Mouse (Mus musculus) megakaryocyte, embryonic 14.5 days (primary cell): Measurements from ENCODE around the gene Gabre. TPM values are rescaled to one million over a fixed set of nuclear protein-coding genes. Genes with fewer than 3 reads are reported as not detected.

Source experiments
- H3K27me3 ChIP-seq: replicated peaks from 2 replicates; pipeline ENCODE3; 2012; ENCODE audit warnings: inconsistent platforms
- H3K36me3 ChIP-seq: replicated peaks from 2 replicates; pipeline ENCODE3; 2012; ENCODE audit warnings: low read length, inconsistent platforms, mixed read lengths
- H3K4me1 ChIP-seq: 2 replicates; pipeline ENCODE4 v1.6.1; 2012; ENCODE audit warnings: inconsistent platforms
- H3K4me3 ChIP-seq: replicated peaks from 2 replicates; pipeline ENCODE3; 2012; ENCODE audit warnings: moderate library complexity, mild to moderate bottlenecking, inconsistent platforms
- H3K9me3 ChIP-seq: 2 replicates; pipeline ENCODE4 v1.6.1; 2012; ENCODE audit warnings: inconsistent platforms
- FLI1 ChIP-seq: IDR thresholded peaks from 2 replicates; pipeline ENCODE4 v1.6.1; 2012; ENCODE audit warnings: low read length, inconsistent platforms, mixed read lengths
- GATA1 ChIP-seq: IDR thresholded peaks from 3 replicates; pipeline ENCODE4 v1.6.1; 2012; ENCODE audit warnings: mixed read lengths, low read length, inconsistent platforms, borderline replicate concordance
- polyA plus RNA-seq: library from polyadenylated mRNA; stranded (reverse); fragments of >175 nt; gene quantifications from 2 replicates; pipeline ENCODE4 v1.2.3, GENCODE M21; 2012; ENCODE audit warnings: low replicate concordance; ENCODE audit not compliant: insufficient read depth

The Gabre gene
- polyA plus RNA-seq, result not detected in 2 replicates

GRCm38 (mm10) chrX:72274659-72275371 is at the start of gene Gabre:
Gene Gabre, minus strand, starts transcription at chrX:72274803.
- TF ChIP-seq FLI1 (no peak), GATA1 (no peak)
- Histone ChIP-seq H3K4me3 (peak within 1 kb of the TSS; percentile 79), H3K27me3 (peaks cover 9% of the 10 kb centered on the region), H3K4me1 (no peaks in the 10 kb centered on the region), H3K9me3 (peaks cover 7% of the 10 kb centered on the region; the same call in 1 of the 2 replicates), H3K36me3 (no peaks in the 10 kb centered on the region)

GRCm38 (mm10) chrX:72297812-72298211 is 23.2 kb upstream of the Gabre start:
- H3K36me3 ChIP-seq, result no peaks in the 10 kb centered on the region
- TF ChIP-seq FLI1, result no peak
- TF ChIP-seq GATA1, result no peak
- H3K9me3 ChIP-seq, result no peaks in the 10 kb centered on the region
- H3K4me1 ChIP-seq, result no peaks in the 10 kb centered on the region
- no peak overlapping the region for H3K4me3 ChIP-seq
- H3K27me3 ChIP-seq, result no peaks in the 10 kb centered on the region

GRCm38 (mm10) chrX:72275372-72275663 is 715 bp upstream of the Gabre start:
- peaks cover 9% of the 10 kb centered on the region for H3K27me3 ChIP-seq
- H3K9me3 ChIP-seq, result peaks cover 6% of the 10 kb centered on the region; the same call in 1 of the 2 replicates
- H3K4me3 ChIP-seq, result no peak overlapping the region
- H3K36me3 ChIP-seq, result no peaks in the 10 kb centered on the region
- TF ChIP-seq GATA1, result no peak
- no peak for TF ChIP-seq FLI1
- no peaks in the 10 kb centered on the region for H3K4me1 ChIP-seq

GRCm38 (mm10) chrX:72273966-72274658 is 491 bp downstream of the Gabre start:
- H3K9me3 ChIP-seq, result peaks cover 7% of the 10 kb centered on the region; the same call in 1 of the 2 replicates
- no peaks in the 10 kb centered on the region for H3K36me3 ChIP-seq
- TF ChIP-seq FLI1, result no peak
- peaks cover 9% of the 10 kb centered on the region for H3K27me3 ChIP-seq
- H3K4me3 ChIP-seq, result peak overlapping the region; percentile 79
- H3K4me1 ChIP-seq, result no peaks in the 10 kb centered on the region

- Histone ChIP-seq H3K9me3 (peaks cover 7% of the 10 kb centered on the region; the same call in 1 of the 2 replicates), H3K36me3 (no peaks in the 10 kb centered on the region), H3K4me3 (no peak overlapping the region), H3K4me1 (no peaks in the 10 kb centered on the region), H3K27me3 (peaks cover 9% of the 10 kb centered on the region)
- TF ChIP-seq GATA1, result no peak
Observed at GRCm38 (mm10) chrX:72270637-72271036, 4.0 kb downstream of the Gabre start.

- Histone ChIP-seq H3K36me3 (no peaks in the 10 kb centered on the region), H3K9me3 (peaks cover 4% of the 10 kb centered on the region; the same call in 1 of the 2 replicates)
- TF ChIP-seq GATA1 (no peak), FLI1 (no peak)
Observed at GRCm38 (mm10) chrX:72221717-72222116, 52.9 kb downstream of the Gabre start, which contains the start of gene Magea4. Gene Magea4, plus strand, starts transcription at chrX:72222017.

More at GRCm38 (mm10) chrX:72221717-72222116, 52.9 kb downstream of the Gabre start, which contains the start of gene Magea4:
- Histone ChIP-seq H3K4me1 (no peaks in the 10 kb centered on the region), H3K27me3 (peaks cover 12% of the 10 kb centered on the region), H3K4me3 (no peak within 1 kb of the TSS)

Other genes with a start within 250 kb of the Gabre start
- gene Magea4, start 52.8 kb downstream of the Gabre start, polyA plus RNA-seq, result not detected in 2 replicates
- not detected in 2 replicates for gene Magea10, start 112.1 kb upstream of the Gabre start, polyA plus RNA-seq